Mouse (Mus musculus) forebrain, embryonic 10.5 days (tissue): ENCODE measurements around the gene Sae1. TPM values are rescaled to one million over a fixed set of nuclear protein-coding genes. Genes with fewer than 3 reads are reported as not detected.

Experiments
- DNase-seq: peaks from one replicate; pipeline ENCODE4 v3.0.0-alpha.2; 2017; ENCODE audit warnings: low spot score; ENCODE audit errors: extremely low spot score
- H3K27ac ChIP-seq: fragments of 300-500 bp; sonication (generic); 2 replicates; pipeline ENCODE4 v1.5.1; 2016; ENCODE audit warnings: mild to moderate bottlenecking
- H3K27me3 ChIP-seq: fragments of 300-500 bp; sonication (generic); 2 replicates; pipeline ENCODE4 v1.6.1; 2016; ENCODE audit warnings: mild to moderate bottlenecking; ENCODE audit not compliant: poor library complexity, severe bottlenecking
- H3K36me3 ChIP-seq: fragments of 300-500 bp; sonication (generic); replicated peaks from 2 replicates; pipeline ENCODE4 v1.6.1; 2016; ENCODE audit warnings: mild to moderate bottlenecking, moderate library complexity
- H3K4me1 ChIP-seq: fragments of 300-500 bp; sonication (generic); 2 replicates; pipeline ENCODE4 v1.6.1; 2016
- H3K4me3 ChIP-seq: fragments of 300-500 bp; sonication (generic); 2 replicates; pipeline ENCODE4 v1.5.1; 2016; ENCODE audit warnings: mild to moderate bottlenecking, moderate library complexity
- H3K9me3 ChIP-seq: fragments of 300-500 bp; sonication (generic); 2 replicates; pipeline ENCODE4 v1.6.1; 2016; ENCODE audit warnings: mild to moderate bottlenecking, moderate library complexity
- WGBS: fragments of 180-500 bp; shearing (Covaris S2); methylation state at CpG from one replicate; pipeline ENCODE4 v1.1.7; 2016; 5-methylcytosine and 5-hydroxymethylcytosine counted together
- polyA plus RNA-seq: library from polyadenylated mRNA; unstranded; fragments of >200 nt; fragmentation: Nextera tagmentation; extraction: Ambion mirVana; gene quantifications from 2 replicates; pipeline ENCODE4 v1.2.1, GENCODE M21; 2016

Gene Sae1
- polyA plus RNA-seq, 1 experiment from 2014 or later = 505 TPM

GRCm38 (mm10) chr7:16324661-16325060 is 62.9 kb downstream of the Sae1 start:
- Histone ChIP-seq H3K4me3 (no peak overlapping the region), H3K27me3 (no peaks in the 10 kb centered on the region), H3K36me3 (peaks cover 70% of the 10 kb centered on the region), H3K4me1 (peaks cover 9% of the 10 kb centered on the region; the same call in 1 of the 2 replicates), H3K27ac (no peak overlapping the region), H3K9me3 (no peaks in the 10 kb centered on the region)
- DNase-seq = no peak
- WGBS = 90% methylated on average over 7 of the region's 7 CpGs

- H3K27me3 ChIP-seq = no peaks in the 10 kb centered on the region
- no peak overlapping the region for H3K4me3 ChIP-seq
- DNase-seq = no peak
- no peak overlapping the region for H3K27ac ChIP-seq
- no peaks in the 10 kb centered on the region for H3K9me3 ChIP-seq
- 86% methylated on average over 6 of the region's 6 CpGs for WGBS
- H3K4me1 ChIP-seq = peaks cover 2% of the 10 kb centered on the region; the same call in 1 of the 2 replicates
- H3K36me3 ChIP-seq = peaks cover 52% of the 10 kb centered on the region
Observed at GRCm38 (mm10) chr7:16320479-16320878, 67.1 kb downstream of the Sae1 start.

DNA sequence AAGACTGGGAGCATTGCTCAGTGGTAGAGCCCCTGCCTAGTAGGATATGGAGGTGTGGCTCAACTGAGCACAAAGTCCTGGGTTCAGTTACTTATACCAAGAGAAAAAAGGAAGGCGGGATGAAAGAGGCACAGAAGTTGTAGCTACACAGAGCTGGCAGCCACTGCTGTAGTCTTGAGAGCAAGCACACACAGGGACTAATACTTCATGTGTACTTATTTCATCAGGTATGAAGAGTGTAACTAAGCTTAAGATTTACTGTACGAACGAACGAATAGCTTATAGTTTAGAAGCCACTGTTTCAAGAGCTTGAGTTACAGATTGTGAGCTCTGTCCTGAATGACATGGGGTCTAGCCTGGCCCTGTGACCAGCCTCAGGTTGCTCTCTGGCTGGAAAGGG is 68.4 kb downstream of the Sae1 start:
- Histone ChIP-seq H3K4me1 (peaks cover 13% of the 10 kb centered on the region), H3K4me3 (no peak overlapping the region), H3K27me3 (no peaks in the 10 kb centered on the region), H3K9me3 (no peaks in the 10 kb centered on the region), H3K36me3 (peaks cover 39% of the 10 kb centered on the region), H3K27ac (no peak overlapping the region)
- 95% methylated on average over 4 of the region's 4 CpGs for WGBS
- DNase-seq = no peak

DNA sequence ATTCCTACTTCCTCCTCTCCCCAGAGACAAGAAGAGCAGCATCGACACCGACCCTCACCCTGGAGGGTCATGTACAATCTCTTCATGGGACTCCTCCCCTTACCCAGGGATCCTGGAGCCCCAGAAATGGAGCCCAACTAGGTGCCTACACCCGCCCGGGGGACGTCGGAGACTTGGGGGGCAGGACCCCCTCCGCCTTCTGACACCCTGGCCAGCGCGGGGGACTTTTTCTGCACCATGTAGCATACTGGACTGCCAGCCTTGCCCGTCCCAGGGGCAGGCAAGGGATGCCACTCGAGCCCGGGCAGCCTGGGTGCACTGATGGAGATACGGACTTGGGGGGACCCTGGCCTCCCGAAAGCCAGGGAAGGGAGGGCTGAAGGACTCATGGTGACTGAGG is 70.5 kb downstream of the Sae1 start:
- Histone ChIP-seq H3K9me3 (no peaks in the 10 kb centered on the region), H3K4me3 (no peak overlapping the region), H3K27me3 (no peaks in the 10 kb centered on the region), H3K36me3 (peaks cover 32% of the 10 kb centered on the region), H3K27ac (no peak overlapping the region), H3K4me1 (peaks cover 34% of the 10 kb centered on the region)
- DNase-seq = no peak
- 89% methylated on average over 14 of the region's 14 CpGs for WGBS

DNA sequence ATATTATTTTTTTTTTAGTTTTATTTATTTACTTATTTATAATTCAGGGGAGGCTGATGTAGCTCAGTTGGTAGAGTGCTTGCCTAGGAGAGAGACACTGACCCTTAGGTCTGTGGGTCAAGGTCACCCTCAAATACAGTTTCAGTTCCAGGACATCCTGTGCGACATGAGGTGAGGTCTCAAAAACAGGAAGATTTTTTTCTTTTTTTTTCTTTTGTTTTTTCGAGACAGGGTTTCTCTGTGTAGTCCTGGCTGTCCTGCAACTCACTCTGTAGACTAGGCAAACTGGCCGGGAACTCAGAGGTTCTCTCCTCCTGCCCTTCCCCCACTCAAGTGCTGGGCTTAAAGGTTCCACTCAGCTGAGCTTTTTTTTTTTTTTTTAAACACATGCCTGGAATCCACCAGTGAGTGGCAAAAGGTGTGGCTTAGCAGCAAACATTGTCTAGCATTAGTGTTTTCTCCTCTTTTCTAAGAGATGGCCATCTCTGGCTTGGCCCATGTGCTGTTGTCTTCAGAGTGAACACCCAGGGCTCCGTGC is 72.3 kb downstream of the Sae1 start:
- peaks cover 11% of the 10 kb centered on the region; the same call in 1 of the 2 replicates for H3K27me3 ChIP-seq
- DNase-seq = no peak
- no peak overlapping the region for H3K27ac ChIP-seq
- no peaks in the 10 kb centered on the region for H3K9me3 ChIP-seq
- peaks cover 52% of the 10 kb centered on the region for H3K4me1 ChIP-seq
- H3K4me3 ChIP-seq = no peak overlapping the region
- peaks cover 29% of the 10 kb centered on the region for H3K36me3 ChIP-seq
- WGBS = 76% methylated on average over 4 of the region's 4 CpGs

- 8% methylated on average over 13 of the region's 13 CpGs for WGBS
- Histone ChIP-seq H3K4me3 (peak overlapping the region; percentile 89), H3K4me1 (peaks cover 62% of the 10 kb centered on the region), H3K27ac (peak overlapping the region; percentile 99), H3K9me3 (no peaks in the 10 kb centered on the region), H3K27me3 (peaks cover 11% of the 10 kb centered on the region; the same call in 1 of the 2 replicates), H3K36me3 (peaks cover 23% of the 10 kb centered on the region)
- DNase-seq = no peak
Observed at GRCm38 (mm10) chr7:16314221-16314775, 73.3 kb downstream of the Sae1 start.

- Histone ChIP-seq H3K4me1 (peaks cover 69% of the 10 kb centered on the region), H3K27me3 (peaks cover 11% of the 10 kb centered on the region; the same call in 1 of the 2 replicates), H3K27ac (peak overlapping the region; percentile 99), H3K9me3 (no peaks in the 10 kb centered on the region), H3K36me3 (peaks cover 22% of the 10 kb centered on the region), H3K4me3 (peak overlapping the region; percentile 89)
- under 1% methylated on average over 66 of the region's 66 CpGs for WGBS
- DNase-seq = peak; percentile 81
Observed at GRCm38 (mm10) chr7:16313481-16314220, 74.0 kb downstream of the Sae1 start.

DNA sequence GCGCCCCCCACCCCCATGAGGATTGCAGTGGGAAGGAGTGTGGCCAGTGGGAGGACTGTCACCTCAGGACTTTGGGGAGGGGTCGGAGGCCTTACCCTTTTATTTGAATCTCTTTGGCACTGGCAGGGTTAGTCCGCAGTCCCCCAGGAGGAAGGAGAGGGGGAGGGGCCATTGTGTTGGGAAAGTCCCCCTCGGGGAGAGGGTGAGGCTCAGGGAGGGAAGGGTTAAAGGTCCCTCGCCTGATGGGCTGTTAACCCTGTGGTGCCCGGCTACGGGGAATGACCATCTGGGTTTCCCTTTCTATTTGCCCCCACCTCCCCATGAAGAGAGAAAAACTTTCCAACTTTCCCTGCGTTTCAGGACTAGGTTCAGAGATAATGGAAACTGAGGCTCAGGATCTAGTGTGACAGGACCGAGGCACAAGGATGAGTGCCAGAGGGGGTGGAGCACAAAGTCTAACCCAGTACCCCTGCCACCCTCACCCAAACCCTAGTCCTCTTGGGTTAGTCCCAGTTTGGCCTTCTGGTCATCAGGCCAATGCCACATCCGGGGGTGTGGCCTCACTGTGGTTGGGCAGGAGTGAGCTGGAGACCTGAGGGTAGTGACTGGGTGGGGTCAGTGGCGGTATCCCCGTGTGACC is 74.8 kb downstream of the Sae1 start:
- under 1% methylated on average over 12 of the region's 12 CpGs for WGBS
- Histone ChIP-seq H3K27ac (peak overlapping the region; percentile 99), H3K4me1 (peaks cover 73% of the 10 kb centered on the region)

GRCm38 (mm10) chr7:16312011-16312671 is 75.5 kb downstream of the Sae1 start:
- H3K9me3 ChIP-seq = no peaks in the 10 kb centered on the region
- peaks cover 10% of the 10 kb centered on the region for H3K36me3 ChIP-seq
- H3K4me1 ChIP-seq = peaks cover 73% of the 10 kb centered on the region
- WGBS = under 1% methylated on average over 49 of the region's 49 CpGs
- H3K27me3 ChIP-seq = peaks cover 11% of the 10 kb centered on the region; the same call in 1 of the 2 replicates
- no peak for DNase-seq
- H3K4me3 ChIP-seq = peak overlapping the region; percentile 89
- H3K27ac ChIP-seq = peak overlapping the region; percentile 99

More for the DNA sequence above, 74.8 kb downstream of the Sae1 start:
- peak overlapping the region; percentile 89 for H3K4me3 ChIP-seq
- H3K36me3 ChIP-seq = peaks cover 17% of the 10 kb centered on the region
- H3K27me3 ChIP-seq = peaks cover 11% of the 10 kb centered on the region; the same call in 1 of the 2 replicates
- no peaks in the 10 kb centered on the region for H3K9me3 ChIP-seq
- peak; percentile 86 for DNase-seq

DNA sequence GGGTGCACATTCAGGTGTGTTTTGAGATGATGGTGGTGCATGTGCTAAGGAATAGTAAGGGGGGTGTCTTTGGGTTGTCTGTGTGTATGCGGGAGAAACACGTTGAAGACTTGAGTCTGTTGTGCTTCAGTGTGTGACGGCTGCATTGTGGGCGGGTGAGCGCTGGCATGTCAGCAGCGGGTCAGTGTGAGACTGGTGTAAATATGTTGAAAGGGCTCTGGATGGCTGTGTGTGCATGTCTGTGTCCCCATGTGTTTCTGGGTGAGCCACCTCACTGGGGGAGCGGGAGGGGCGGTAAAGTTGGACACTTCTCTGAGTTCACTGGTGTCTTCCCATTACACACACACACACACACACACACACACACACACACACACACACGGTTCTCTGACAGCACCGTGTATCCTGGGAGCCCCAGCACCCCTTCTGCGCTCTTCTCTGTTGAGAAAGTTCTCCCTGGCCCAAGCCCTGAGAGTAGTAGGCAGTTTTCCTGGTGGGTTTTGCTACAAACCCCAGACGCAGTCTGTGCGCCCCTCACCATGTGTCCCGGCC is 76.1 kb downstream of the Sae1 start:
- peak overlapping the region; percentile 99 for H3K27ac ChIP-seq
- peaks cover 73% of the 10 kb centered on the region for H3K4me1 ChIP-seq
- H3K9me3 ChIP-seq = no peaks in the 10 kb centered on the region
- H3K4me3 ChIP-seq = peak overlapping the region; percentile 89
- DNase-seq = peak; percentile 27
- H3K36me3 ChIP-seq = peaks cover 4% of the 10 kb centered on the region
- peaks cover 11% of the 10 kb centered on the region; the same call in 1 of the 2 replicates for H3K27me3 ChIP-seq
- WGBS = under 1% methylated on average over 14 of the region's 14 CpGs

GRCm38 (mm10) chr7:16310521-16311452 is 76.8 kb downstream of the Sae1 start:
- Histone ChIP-seq H3K27me3 (peaks cover 11% of the 10 kb centered on the region; the same call in 1 of the 2 replicates), H3K4me1 (peaks cover 73% of the 10 kb centered on the region), H3K27ac (peak overlapping the region; percentile 99), H3K9me3 (no peaks in the 10 kb centered on the region), H3K36me3 (no peaks in the 10 kb centered on the region), H3K4me3 (peak overlapping the region; percentile 89)
- peak; percentile 49 for DNase-seq
- WGBS = under 1% methylated on average over 31 of the region's 31 CpGs
